Mouse (Mus musculus): Measurements from ENCODE around the gene Pex11a. TPM values are rescaled to one million over a fixed set of nuclear protein-coding genes. Genes with fewer than 3 reads are reported as not detected.

Gene Pex11a
- polyA plus RNA-seq (2017; shearing (Covaris generic)) = 1 to 10 TPM; 2.5 to 3.1 TPM

DNA sequence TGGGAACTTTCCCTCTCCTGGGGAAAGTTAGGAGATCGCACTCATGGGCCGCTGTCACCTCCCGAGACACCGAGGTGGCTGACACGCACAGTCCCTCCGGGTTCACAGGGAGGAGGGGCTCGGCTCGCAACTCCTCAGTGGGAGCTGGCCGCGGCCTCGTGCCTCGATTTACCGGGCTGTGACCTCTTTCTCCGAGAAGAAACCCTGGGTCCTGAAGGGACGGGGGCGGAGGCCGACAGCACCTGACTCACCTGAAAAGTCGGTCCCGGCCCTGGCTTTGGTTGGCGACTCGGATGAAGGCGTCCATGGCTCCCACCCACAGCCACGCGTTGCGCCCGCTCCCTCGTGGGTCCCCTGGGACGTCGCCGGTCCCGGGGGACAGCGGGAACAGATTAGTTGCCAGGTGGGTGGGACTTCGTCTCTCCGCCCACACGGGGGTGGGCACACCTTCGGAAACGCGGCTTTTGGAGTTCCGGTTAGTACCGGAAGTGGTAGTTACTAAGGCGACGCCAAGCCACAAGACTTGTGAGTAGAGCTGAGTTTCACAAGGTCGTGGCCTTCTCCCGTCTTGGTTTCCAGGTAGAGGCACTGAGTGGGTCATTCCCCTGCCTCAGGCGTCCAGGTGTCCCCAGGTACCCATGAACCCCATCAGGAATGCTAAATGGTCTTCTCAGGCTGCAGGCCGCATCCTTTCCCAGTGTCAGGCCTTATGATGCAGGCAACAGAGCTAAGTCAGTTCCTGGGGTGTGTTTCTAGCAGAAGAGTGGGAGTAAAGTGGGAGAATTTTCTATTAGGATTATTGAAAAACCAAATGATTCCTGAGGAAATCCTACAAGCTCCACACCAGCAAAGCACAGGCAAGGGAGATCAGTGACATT is at the start of gene Pex11a, which contains the start of gene Wdr93:
Pex11a (minus strand) TSS at position 473 of the 878 bp plus-strand sequence.
Wdr93 (plus strand) TSS at position 505 of the 878 bp plus-strand sequence.

DNA sequence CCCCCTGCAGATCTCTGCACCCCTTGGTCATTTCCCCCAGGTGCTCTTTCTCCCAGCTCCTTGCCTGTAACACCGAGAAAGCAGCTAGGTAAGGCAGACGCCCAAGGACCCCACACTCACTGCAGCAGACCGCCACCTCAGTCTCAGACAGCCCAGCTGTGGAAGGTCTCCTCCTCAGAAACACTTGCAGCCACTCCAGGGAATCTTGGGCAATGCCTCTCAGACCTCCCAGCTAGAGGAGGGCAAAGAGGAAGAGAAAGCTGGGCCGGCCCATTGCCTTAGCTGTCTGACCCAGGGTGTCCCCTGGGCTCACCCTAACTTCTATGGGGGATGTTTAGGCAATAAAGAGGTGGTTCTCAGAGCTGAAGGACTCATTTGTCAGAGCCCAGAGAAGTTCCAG is 10.3 kb downstream of the Pex11a start, which contains the start of gene Plin1:
Plin1 (minus strand) TSS at position 282 of the 400 bp plus-strand sequence.

DNA sequence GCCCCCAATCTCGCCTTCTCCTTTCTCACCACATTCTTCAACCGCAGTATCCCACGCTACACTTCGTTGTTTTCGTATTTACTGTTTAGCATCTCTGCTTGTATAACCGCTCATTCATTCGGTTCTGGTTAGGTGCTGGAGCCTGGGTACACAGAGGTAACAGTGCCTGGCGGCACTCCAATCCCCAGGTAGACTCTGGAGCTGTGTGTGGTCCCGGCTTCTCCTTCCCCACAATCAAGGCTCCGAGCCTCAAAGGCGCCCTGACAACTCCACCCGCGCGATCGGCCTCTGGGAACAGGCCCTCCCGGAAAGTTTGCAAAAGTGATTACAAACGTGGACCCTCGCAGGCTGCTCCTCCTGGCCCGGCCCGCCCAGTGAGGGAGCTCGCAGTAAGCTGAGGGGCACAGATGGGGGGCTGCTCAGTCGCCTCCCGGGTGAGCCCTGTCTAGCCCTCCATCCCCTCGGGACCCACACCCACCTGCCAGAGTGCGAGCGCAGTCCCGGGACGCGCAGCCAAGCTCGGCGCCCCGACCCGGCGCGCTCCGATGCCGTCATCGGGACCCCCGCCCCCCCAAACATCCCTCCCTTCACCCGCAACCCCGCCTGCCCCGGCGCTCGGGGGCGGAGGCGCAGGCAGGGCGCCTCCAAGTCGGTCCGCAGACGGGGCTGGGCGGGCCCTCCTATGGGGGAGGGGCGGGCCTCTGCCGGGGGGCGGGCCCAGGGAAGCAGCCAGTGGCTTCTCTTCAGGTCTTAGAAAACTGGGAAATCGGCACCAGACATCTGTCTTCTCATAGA is 27.5 kb downstream of the Pex11a start, which contains the start of gene Kif7:
Kif7 (minus strand) TSS at position 534 of the 795 bp plus-strand sequence.

Other genes starting within 250 kb of the Pex11a start
- gene Rhcg, start 125.5 kb downstream of the Pex11a start, polyA plus RNA-seq (2017; shearing (Covaris generic)) = under 1 TPM in 1 of 2 experiments, not detected in 1; 0.41 TPM
- gene Ticrr, start 82.9 kb downstream of the Pex11a start, polyA plus RNA-seq (2017; shearing (Covaris generic)) = 1 to 10 TPM; 4.1 to 5.0 TPM
- gene Kif7, start 27.4 kb downstream of the Pex11a start, polyA plus RNA-seq (2017; shearing (Covaris generic)) = 1 to 10 TPM in 1 of 2 experiments, under 1 TPM in 1; 0.69 to 1.0 TPM
- under 1 TPM in 1 of 2 experiments, not detected in 1; 0.06 TPM for gene Plin1, start 10.2 kb downstream of the Pex11a start, polyA plus RNA-seq (2017; shearing (Covaris generic))
- under 1 TPM; 0.07 to 0.41 TPM for gene Wdr93, start within 50 bp of the Pex11a start, polyA plus RNA-seq (2017; shearing (Covaris generic))
- gene Mesp1, start 50.7 kb upstream of the Pex11a start, polyA plus RNA-seq (2017; shearing (Covaris generic)) = not detected
- under 1 TPM in 1 of 2 experiments, not detected in 1; 0.13 TPM for gene Mesp2, start 67.6 kb upstream of the Pex11a start, polyA plus RNA-seq (2017; shearing (Covaris generic))
- gene Anpep, start 117.9 kb upstream of the Pex11a start, polyA plus RNA-seq (2017; shearing (Covaris generic)) = under 1 TPM in 1 of 2 experiments, not detected in 1; 0.38 TPM
- gene Ap3s2, start 177.5 kb upstream of the Pex11a start, polyA plus RNA-seq (2017; shearing (Covaris generic)) = 10 to 100 TPM; 23.5 to 26.9 TPM
- gene Arpin, start 192.2 kb upstream of the Pex11a start, polyA plus RNA-seq (2017; shearing (Covaris generic)) = under 1 TPM; 0.20 to 0.59 TPM

All from activated CD4-positive, CD25-positive, alpha-beta regulatory T cell (primary cell).